Mouse (Mus musculus): ENCODE measurements at regions not wholly inside any gene's neighbourhood (a gene's known extent, or its start where the extent isn't known, plus 50 kb on each side); places are given as distances from the start of the nearest gene placed in this dataset.

DNA sequence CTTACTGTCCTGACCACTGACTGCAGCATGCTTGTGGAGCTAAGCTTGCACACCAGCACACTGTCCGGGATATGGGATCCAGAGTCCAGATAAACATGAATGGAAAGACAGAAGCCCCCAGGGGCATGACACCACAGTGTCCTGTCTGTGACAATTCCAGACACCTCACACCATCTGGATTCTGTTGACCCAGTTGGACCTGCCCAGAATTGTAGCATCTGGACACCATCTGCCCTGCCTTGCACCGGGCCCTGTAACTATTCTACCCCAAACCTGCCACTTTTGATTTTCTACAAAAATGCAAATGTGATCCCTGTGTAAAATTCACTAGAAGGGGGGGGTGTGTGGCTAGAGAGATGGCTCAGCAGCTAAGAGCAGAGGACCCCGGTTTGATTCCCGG lies 114.5 kb upstream of the Hs6st1 start:
- Histone ChIP-seq H3K4me3 (ENCODE audit: extremely low read depth, insufficient read depth, insufficient read length) (no peak overlapping the region), H3K27me3 (ENCODE audit: control insufficient read depth, insufficient read depth, low read length) (no peaks in the 10 kb centered on the region), H3K27ac (ENCODE audit: insufficient read depth, low read length) (no peak overlapping the region), H3K36me3 (ENCODE audit: control insufficient read depth, insufficient read depth, low read length) (no peaks in the 10 kb centered on the region), H3K4me1 (ENCODE audit: control insufficient read depth, insufficient read depth, insufficient read length) (no peaks in the 10 kb centered on the region)
- TF ChIP-seq CTCF (IDR thresholded peaks at IDR 0.05; ENCODE audit: extremely low read depth, insufficient read depth, insufficient read length, insufficient replicate concordance) (no peak), POLR2A (IDR thresholded peaks at IDR 0.05; ENCODE audit: low read depth, low read length) (no peak)
- WGBS, result 95% methylated on average over 4 of the region's 4 CpGs
- no peak for DNase-seq (ENCODE audit: low read depth in 1 of 2, low spot score in 2 of 2)

DNA sequence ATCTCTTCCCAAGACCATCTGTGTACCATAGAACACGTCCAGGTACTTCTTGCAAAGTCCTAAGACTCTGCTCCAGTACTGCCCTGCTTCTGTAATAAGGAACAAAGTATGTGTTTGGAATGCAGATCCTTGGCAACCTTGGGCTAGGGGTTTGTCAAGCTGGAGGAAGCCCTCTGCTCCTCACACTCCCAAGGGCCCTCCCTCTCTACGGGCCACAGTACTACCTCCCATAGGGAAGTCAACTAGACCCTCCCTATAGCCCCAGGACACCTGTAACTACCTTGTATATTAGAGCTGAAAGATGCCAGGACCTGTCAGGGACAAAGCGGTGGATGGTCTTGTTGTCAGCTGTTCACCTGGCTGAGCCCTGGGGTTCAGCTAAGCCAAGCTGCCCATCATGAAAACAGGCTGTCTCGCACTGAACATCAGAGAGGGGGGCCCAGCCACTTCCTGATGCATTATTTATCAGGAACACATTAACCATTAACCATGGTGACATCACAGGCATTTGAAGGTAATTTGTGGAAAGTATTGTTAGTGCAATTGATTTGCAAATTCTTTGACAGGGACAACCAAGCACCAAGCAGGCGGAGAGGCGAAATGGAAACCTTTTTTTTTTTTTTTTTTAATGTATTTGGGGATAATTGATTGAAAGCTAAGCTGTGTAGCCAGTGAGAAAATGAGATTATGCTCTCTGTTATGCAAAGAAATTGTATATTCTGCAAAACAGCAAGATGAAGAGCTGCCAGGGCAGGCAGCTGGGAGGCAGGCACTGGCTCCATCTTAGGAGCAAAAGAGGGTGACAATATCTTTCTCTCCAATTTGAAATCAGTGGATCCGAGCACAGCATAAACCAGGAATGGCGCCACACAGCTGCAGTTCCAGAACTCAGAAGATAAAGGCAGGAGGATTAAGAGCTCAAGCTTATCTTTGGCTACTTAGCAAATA lies 110.5 kb upstream of the Hs6st1 start:
- Histone ChIP-seq H3K4me3 (ENCODE audit: extremely low read depth, insufficient read depth, insufficient read length) (no peak overlapping the region), H3K4me1 (ENCODE audit: control insufficient read depth, insufficient read depth, insufficient read length) (no peaks in the 10 kb centered on the region), H3K27me3 (ENCODE audit: control insufficient read depth, insufficient read depth, low read length) (no peaks in the 10 kb centered on the region), H3K36me3 (ENCODE audit: control insufficient read depth, insufficient read depth, low read length) (no peaks in the 10 kb centered on the region), H3K27ac (ENCODE audit: insufficient read depth, low read length) (no peak overlapping the region)
- no peak for DNase-seq (ENCODE audit: low read depth in 1 of 2, low spot score in 2 of 2)
- no peak for TF ChIP-seq POLR2A (IDR thresholded peaks at IDR 0.05; ENCODE audit: low read depth, low read length)
- no peak for TF ChIP-seq CTCF (IDR thresholded peaks at IDR 0.05; ENCODE audit: extremely low read depth, insufficient read depth, insufficient read length, insufficient replicate concordance)
- WGBS, result 91% methylated on average over 8 of the region's 8 CpGs

DNA sequence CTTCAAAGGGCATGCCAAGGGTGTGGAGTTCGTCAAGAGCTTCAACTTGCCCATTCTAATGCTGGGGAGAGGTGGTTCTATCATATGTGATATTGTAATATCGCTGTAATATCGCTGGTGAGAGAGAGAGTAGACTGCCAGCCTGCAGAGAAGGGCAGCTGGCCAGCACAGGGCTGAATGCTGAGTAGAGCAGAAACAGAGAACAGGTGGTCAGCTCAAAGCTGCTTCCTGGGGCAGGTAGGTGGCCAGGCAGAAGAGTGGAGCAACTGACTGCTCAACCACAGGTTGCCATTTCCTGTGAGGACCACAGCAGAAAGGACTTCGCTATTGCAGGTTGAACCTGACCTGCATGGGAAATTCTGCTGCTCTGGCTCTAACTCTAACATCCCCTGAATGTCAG lies 108.5 kb upstream of the Hs6st1 start:
- Histone ChIP-seq H3K4me3 (ENCODE audit: extremely low read depth, insufficient read depth, insufficient read length) (no peak overlapping the region), H3K36me3 (ENCODE audit: control insufficient read depth, insufficient read depth, low read length) (no peaks in the 10 kb centered on the region), H3K27ac (ENCODE audit: insufficient read depth, low read length) (no peak overlapping the region), H3K27me3 (ENCODE audit: control insufficient read depth, insufficient read depth, low read length) (no peaks in the 10 kb centered on the region), H3K4me1 (ENCODE audit: control insufficient read depth, insufficient read depth, insufficient read length) (no peaks in the 10 kb centered on the region)
- 85% methylated on average over 4 of the region's 4 CpGs for WGBS
- no peak for TF ChIP-seq POLR2A (IDR thresholded peaks at IDR 0.05; ENCODE audit: low read depth, low read length)
- no peak for TF ChIP-seq CTCF (IDR thresholded peaks at IDR 0.05; ENCODE audit: extremely low read depth, insufficient read depth, insufficient read length, insufficient replicate concordance)
- no peak for DNase-seq (ENCODE audit: low read depth in 1 of 2, low spot score in 2 of 2)

DNA sequence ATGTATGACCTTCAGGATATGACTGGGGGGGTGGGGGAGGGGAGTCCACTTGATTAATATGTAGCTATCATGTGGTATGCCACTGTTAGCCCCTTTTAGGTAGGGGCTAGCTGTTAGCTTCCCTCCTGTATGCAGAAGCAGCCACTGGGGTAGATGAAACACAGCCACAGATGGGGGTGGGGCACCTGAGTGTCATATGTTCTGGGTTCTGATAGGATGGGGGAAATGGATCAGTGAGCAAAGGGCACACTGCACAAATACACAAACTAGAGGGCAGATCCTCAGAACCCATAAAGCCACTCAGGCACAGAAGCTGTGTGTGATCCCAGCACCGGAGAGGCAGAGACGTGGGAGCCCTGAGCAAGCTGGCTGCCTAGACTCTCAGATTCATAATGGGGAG lies 107.4 kb upstream of the Hs6st1 start:
- whole genome bisulfite sequencing, result 100% methylated on average over 2 of the region's 2 CpGs
- no peaks in the 10 kb centered on the region for H3K4me1 ChIP-seq (ENCODE audit: control insufficient read depth, insufficient read depth, insufficient read length)
- H3K27ac ChIP-seq (ENCODE audit: insufficient read depth, low read length), result no peak overlapping the region
- no peaks in the 10 kb centered on the region for H3K27me3 ChIP-seq (ENCODE audit: control insufficient read depth, insufficient read depth, low read length)
- no peak overlapping the region for H3K4me3 ChIP-seq (ENCODE audit: extremely low read depth, insufficient read depth, insufficient read length)
- no peak for TF ChIP-seq CTCF (IDR thresholded peaks at IDR 0.05; ENCODE audit: extremely low read depth, insufficient read depth, insufficient read length, insufficient replicate concordance)
- no peak for TF ChIP-seq POLR2A (IDR thresholded peaks at IDR 0.05; ENCODE audit: low read depth, low read length)
- DNase-seq (ENCODE audit: low read depth in 1 of 2, low spot score in 2 of 2), result no peak
- no peaks in the 10 kb centered on the region for H3K36me3 ChIP-seq (ENCODE audit: control insufficient read depth, insufficient read depth, low read length)

- Histone ChIP-seq H3K27me3 (ENCODE audit: control insufficient read depth, insufficient read depth, low read length) (no peaks in the 10 kb centered on the region), H3K4me1 (ENCODE audit: control insufficient read depth, insufficient read depth, insufficient read length) (no peaks in the 10 kb centered on the region), H3K4me3 (ENCODE audit: extremely low read depth, insufficient read depth, insufficient read length) (no peak overlapping the region), H3K36me3 (ENCODE audit: control insufficient read depth, insufficient read depth, low read length) (no peaks in the 10 kb centered on the region), H3K27ac (ENCODE audit: insufficient read depth, low read length) (no peak overlapping the region)
- DNase-seq (ENCODE audit: low read depth in 1 of 2, low spot score in 2 of 2), result no peak
- 78% methylated on average over 6 of the region's 6 CpGs for WGBS
- no peak for TF ChIP-seq CTCF (IDR thresholded peaks at IDR 0.05; ENCODE audit: extremely low read depth, insufficient read depth, insufficient read length, insufficient replicate concordance)
- TF ChIP-seq POLR2A (IDR thresholded peaks at IDR 0.05; ENCODE audit: low read depth, low read length), result no peak
Observed at GRCm38 (mm10) chr1:35961923-35962322, 106.3 kb upstream of the Hs6st1 start.

DNA sequence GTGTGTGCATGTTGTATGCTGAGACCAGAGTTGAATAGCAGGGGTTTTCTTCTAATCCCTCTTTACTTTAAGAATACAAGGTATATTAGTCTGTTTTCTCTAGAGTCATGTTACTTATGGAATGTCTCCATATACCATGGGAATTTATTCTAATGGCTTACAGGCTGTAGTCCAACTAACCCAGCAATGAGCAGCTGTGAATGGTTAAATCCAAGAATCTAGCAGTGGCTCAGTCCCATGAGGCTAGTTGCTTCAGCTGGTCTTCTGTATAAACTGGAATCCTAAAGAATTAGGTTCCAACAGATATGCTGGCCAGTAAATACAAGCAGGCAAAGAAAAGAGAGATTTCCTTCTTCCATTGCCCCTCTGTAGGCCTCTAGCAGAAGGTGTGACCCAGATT lies 99.7 kb upstream of the Hs6st1 start:
- no peak for DNase-seq (ENCODE audit: low read depth in 1 of 2, low spot score in 2 of 2)
- no peaks in the 10 kb centered on the region for H3K4me1 ChIP-seq (ENCODE audit: control insufficient read depth, insufficient read depth, insufficient read length)
- H3K27ac ChIP-seq (ENCODE audit: insufficient read depth, low read length), result no peak overlapping the region
- no peak overlapping the region for H3K4me3 ChIP-seq (ENCODE audit: extremely low read depth, insufficient read depth, insufficient read length)
- TF ChIP-seq POLR2A (IDR thresholded peaks at IDR 0.05; ENCODE audit: low read depth, low read length) (no peak), CTCF (IDR thresholded peaks at IDR 0.05; ENCODE audit: extremely low read depth, insufficient read depth, insufficient read length, insufficient replicate concordance) (no peak)
- H3K36me3 ChIP-seq (ENCODE audit: control insufficient read depth, insufficient read depth, low read length), result no peaks in the 10 kb centered on the region
- no peaks in the 10 kb centered on the region for H3K27me3 ChIP-seq (ENCODE audit: control insufficient read depth, insufficient read depth, low read length)
